Mouse (Mus musculus) Patski (cell line): ENCODE measurements around the gene Mad2l2. TPM values are rescaled to one million over a fixed set of nuclear protein-coding genes. Genes with fewer than 3 reads are reported as not detected.

ENCODE experiments used
- ATAC-seq: fragments of 100-300 bp; one replicate; pipeline ENCODE4 v1.8.0; 2021
- CTCF ChIA-PET: fragments of 350-600 bp; sonication (Branson Sonifier 250); formaldehyde crosslinking; loops from one replicate; lab custom pipeline; 2022; ENCODE audit warnings: inconsistent platforms; lab: Charles Lee
- POLR2A ChIA-PET: fragments of 350-600 bp; sonication (Branson Sonifier 250); formaldehyde crosslinking; loops from one replicate; lab custom pipeline; 2022; ENCODE audit warnings: antibody characterized with exemption, inconsistent platforms; lab: Charles Lee
- DNase-seq: peaks from one replicate; pipeline ENCODE4 v3.0.0-alpha.2; 2011; ENCODE audit warnings: low read depth, low spot score
- H3K27me3 ChIP-seq: fragments of 371-371 bp; one replicate; pipeline ENCODE4 v1.5.1; 2021
- CTCF ChIP-seq: fragments of 100-300 bp; IDR thresholded peaks from one replicate; pipeline ENCODE4 v1.5.1; 2021
- in situ Hi-C: fragments of 300-500 bp; cut with MboI; formaldehyde crosslinking; loops from 3 replicates; pipeline ENCODE4 v1.11.1; 2018; ENCODE audit warnings: low pct_unique_long_range_greater_than_20kb, mixed read lengths
- polyA plus RNA-seq: library from polyadenylated mRNA; unstranded; gene quantifications from one replicate; pipeline ENCODE4 v1.2.3, GENCODE M21; 2021

Gene Mad2l2
- polyA plus RNA-seq, 1 experiment from 2014 or later, result 46.0 TPM

GRCm38 (mm10) chr4:148137503-148137902 is 7.3 kb downstream of the Mad2l2 start:
- no peak for TF ChIP-seq CTCF
- in situ Hi-C loops, result no loop called here
- POLR2A ChIA-PET, result no interaction called here

GRCm38 (mm10) chr4:148139767-148140097 is 9.5 kb downstream of the Mad2l2 start:
- no peaks in the 10 kb centered on the region for H3K27me3 ChIP-seq
- in situ Hi-C loops, result no loop called here
- CTCF ChIA-PET, result interaction anchor here (0.8 to 6.8 kb wide), 13 partner anchors 10 to 52 kb away, joined by 3 to 76 read pairs (median 8); partner anchors contain the start of genes Agtrap, Fbxo2, Fbxo44 and Fbxo6
- POLR2A ChIA-PET, result interaction anchor here (0.8 to 2.8 kb wide), 3 partner anchors 11 to 24 kb away, joined by 7 to 21 read pairs (median 9); partner anchors contain the start of gene Fbxo6
- DNase-seq (peak; percentile 22), ATAC-seq (peak; percentile 24)
- no peak for TF ChIP-seq CTCF

More at GRCm38 (mm10) chr4:148137503-148137902, 7.3 kb downstream of the Mad2l2 start:
- H3K27me3 ChIP-seq, result no peaks in the 10 kb centered on the region
- DNase-seq, result no peak
- CTCF ChIA-PET, result interaction anchor here (5.2 to 6.8 kb wide), 2 partner anchors 13 to 31 kb away, joined by 42 to 48 read pairs; partner anchors contain the start of gene Fbxo6
- ATAC-seq, result no peak

- ChIA-PET POLR2A (interaction anchor here (0.8 to 2.8 kb wide), 3 partner anchors 10 to 25 kb away, joined by 7 to 21 read pairs (median 9); partner anchors contain the start of gene Fbxo6), CTCF (interaction anchor here (0.8 to 6.8 kb wide), 13 partner anchors 10 to 52 kb away, joined by 3 to 76 read pairs (median 8); partner anchors contain the start of genes Agtrap, Fbxo2, Fbxo44 and Fbxo6)
- in situ Hi-C loops, result no loop called here
- peak; percentile 57 for DNase-seq
- peak; percentile 82 for ATAC-seq
- no peak for TF ChIP-seq CTCF
- no peaks in the 10 kb centered on the region for H3K27me3 ChIP-seq
Measured at GRCm38 (mm10) chr4:148140098-148141011, 10.2 kb downstream of the Mad2l2 start.

- DNase-seq (no peak), ATAC-seq (no peak)
- in situ Hi-C loops, result no loop called here
- ChIA-PET POLR2A (no interaction called here), CTCF (interaction anchor here (1.0 to 1.7 kb wide), 2 partner anchors 11 to 25 kb away, joined by 4 to 5 read pairs; no protein-coding TSS in a partner anchor)
- TF ChIP-seq CTCF, result no peak
- no peaks in the 10 kb centered on the region for H3K27me3 ChIP-seq
Measured at GRCm38 (mm10) chr4:148143721-148144120, 13.5 kb downstream of the Mad2l2 start.

- ChIA-PET CTCF (interaction anchor here (5.2 kb wide), 1 partner anchor 8 kb away, joined by 42 read pairs; no protein-coding TSS in a partner anchor), POLR2A (interaction anchor here (0.6 kb wide), 1 partner anchor 430 kb away, joined by 3 read pairs; no protein-coding TSS in a partner anchor)
- no peak for ATAC-seq
- DNase-seq, result no peak
- in situ Hi-C loops, result no loop called here
- no peak for TF ChIP-seq CTCF
- H3K27me3 ChIP-seq, result no peaks in the 10 kb centered on the region
Measured at GRCm38 (mm10) chr4:148147714-148148113, 17.5 kb downstream of the Mad2l2 start.

- CTCF ChIA-PET, result interaction anchor here (1.2 to 5.2 kb wide), 5 partner anchors 10 to 34 kb away, joined by 3 to 42 read pairs (median 5); no protein-coding TSS in a partner anchor
- TF ChIP-seq CTCF, result no peak
- no peaks in the 10 kb centered on the region for H3K27me3 ChIP-seq
- no peak for DNase-seq
- in situ Hi-C loops, result no loop called here
- no peak for ATAC-seq
- POLR2A ChIA-PET, result interaction anchor here (3.4 kb wide), 1 partner anchor 9 kb away, joined by 21 read pairs; no protein-coding TSS in a partner anchor
Measured at GRCm38 (mm10) chr4:148149540-148149939, 19.4 kb downstream of the Mad2l2 start.

- CTCF ChIA-PET, result interaction anchor here (1.3 to 5.2 kb wide), 3 partner anchors 11 to 35 kb away, joined by 5 to 42 read pairs (median 12); no protein-coding TSS in a partner anchor
- ATAC-seq (no peak), DNase-seq (no peak)
- POLR2A ChIA-PET, result interaction anchor here (3.4 kb wide), 1 partner anchor 10 kb away, joined by 21 read pairs; no protein-coding TSS in a partner anchor
- in situ Hi-C loops, result loop anchor here (5.0 kb wide), 1 partner anchor 33 kb away; no protein-coding TSS in a partner anchor
- no peaks in the 10 kb centered on the region for H3K27me3 ChIP-seq
- TF ChIP-seq CTCF, result no peak
Measured at GRCm38 (mm10) chr4:148150242-148150641, 20.1 kb downstream of the Mad2l2 start.

- CTCF ChIA-PET, result interaction anchor here (5.2 kb wide), 1 partner anchor 12 kb away, joined by 42 read pairs; no protein-coding TSS in a partner anchor
- TF ChIP-seq CTCF, result no peak
- in situ Hi-C loops, result loop anchor here (5.0 kb wide), 1 partner anchor 34 kb away; no protein-coding TSS in a partner anchor
Measured at GRCm38 (mm10) chr4:148150953-148151266, 20.7 kb downstream of the Mad2l2 start.

GRCm38 (mm10) chr4:148151267-148152168 is 21.3 kb downstream of the Mad2l2 start, which contains the start of gene Fbxo6:
Gene Fbxo6 (minus strand): TSS chr4:148152140.
- no peak for TF ChIP-seq CTCF
- ATAC-seq (peak; percentile 59), DNase-seq (no peak)
- in situ Hi-C loops, result loop anchor here (5.0 kb wide), 1 partner anchor 34 kb away; no protein-coding TSS in a partner anchor
- H3K27me3 ChIP-seq, result no peaks in the 10 kb centered on the region
- CTCF ChIA-PET, result interaction anchor here (1.2 to 5.2 kb wide), 3 partner anchors 12 to 47 kb away, joined by 3 to 42 read pairs (median 13); no protein-coding TSS in a partner anchor
- POLR2A ChIA-PET, result interaction anchor here (3.4 kb wide), 1 partner anchor 11 kb away, joined by 21 read pairs; no protein-coding TSS in a partner anchor

More at GRCm38 (mm10) chr4:148150953-148151266, 20.7 kb downstream of the Mad2l2 start:
- DNase-seq (no peak), ATAC-seq (no peak)
- POLR2A ChIA-PET, result interaction anchor here (3.4 kb wide), 1 partner anchor 10 kb away, joined by 21 read pairs; no protein-coding TSS in a partner anchor
- H3K27me3 ChIP-seq, result no peaks in the 10 kb centered on the region
